Mouse (Mus musculus) embryonic facial prominence, embryonic 11.5 days (tissue): ENCODE results near the gene Krtap4-7. TPM values are rescaled to one million over a fixed set of nuclear protein-coding genes. Genes with fewer than 3 reads are reported as not detected.

Experiments used
- ATAC-seq: fragments of 200-750 bp; cut with Nextera tagmentation; replicated peaks from 2 replicates; pipeline ENCODE4 v1.8.0; 2017; ENCODE audit warnings: low read depth; ENCODE audit not compliant: insufficient number of reproducible peaks, low FRiP score, low TSS enrichment
- DNase-seq: peaks from one replicate; pipeline ENCODE4 v3.0.0-alpha.2; 2015; ENCODE audit warnings: low spot score
- H3K27ac ChIP-seq: fragments of 300-500 bp; sonication (generic); replicated peaks from 2 replicates; pipeline ENCODE4 v1.5.1; 2014; ENCODE audit warnings: mild to moderate bottlenecking, low read depth, low read length, control low read depth
- H3K27me3 ChIP-seq: fragments of 300-500 bp; sonication (generic); 2 replicates; pipeline ENCODE4 v1.6.1; 2014; ENCODE audit warnings: mild to moderate bottlenecking, low read length, moderate library complexity, mixed read lengths; ENCODE audit not compliant: control insufficient read depth, insufficient read depth
- H3K36me3 ChIP-seq: fragments of 300-500 bp; sonication (generic); replicated peaks from 2 replicates; pipeline ENCODE4 v1.6.1; 2014; ENCODE audit warnings: low read depth, mild to moderate bottlenecking, low read length, moderate library complexity, mixed read lengths; ENCODE audit not compliant: control insufficient read depth, insufficient read depth
- H3K4me1 ChIP-seq: fragments of 300-500 bp; sonication (generic); 2 replicates; pipeline ENCODE4 v1.6.1; 2014; ENCODE audit warnings: low read length, mixed read lengths; ENCODE audit not compliant: control insufficient read depth, insufficient read depth
- H3K4me2 ChIP-seq: fragments of 300-500 bp; sonication (generic); 2 replicates; pipeline ENCODE4 v1.6.1; 2014; ENCODE audit warnings: low read depth, mild to moderate bottlenecking, control low read depth, low read length, moderate library complexity
- H3K4me3 ChIP-seq: fragments of 300-500 bp; sonication (generic); 2 replicates; pipeline ENCODE4 v1.5.1; 2014; ENCODE audit warnings: low read depth, low read length, control low read depth
- H3K9ac ChIP-seq: fragments of 300-500 bp; sonication (generic); replicated peaks from 2 replicates; pipeline ENCODE4 v1.6.1; 2014; ENCODE audit warnings: mild to moderate bottlenecking, control low read depth, low read length
- H3K9me3 ChIP-seq: fragments of 300-500 bp; sonication (generic); replicated peaks from 2 replicates; pipeline ENCODE4 v1.6.1; 2016; ENCODE audit warnings: mild to moderate bottlenecking, low read length, inconsistent platforms, mixed read lengths; ENCODE audit not compliant: control insufficient read depth
- WGBS: fragments of 180-500 bp; shearing (Covaris S2); extraction: QIAGEN DNeasy Blood & Tissue Kit; methylation state at CpG from one replicate; pipeline ENCODE4 v1.1.7; 2014; 5-methylcytosine and 5-hydroxymethylcytosine counted together
- polyA plus RNA-seq: library from polyadenylated mRNA; unstranded; fragments of >200 nt; fragmentation: Nextera tagmentation; extraction: Ambion mirVana; gene quantifications from 2 replicates; pipeline ENCODE4 v1.2.1, GENCODE M21; 2014

Gene Krtap4-7
- polyA plus RNA-seq, 1 experiment from 2014 or later, result not detected

DNA sequence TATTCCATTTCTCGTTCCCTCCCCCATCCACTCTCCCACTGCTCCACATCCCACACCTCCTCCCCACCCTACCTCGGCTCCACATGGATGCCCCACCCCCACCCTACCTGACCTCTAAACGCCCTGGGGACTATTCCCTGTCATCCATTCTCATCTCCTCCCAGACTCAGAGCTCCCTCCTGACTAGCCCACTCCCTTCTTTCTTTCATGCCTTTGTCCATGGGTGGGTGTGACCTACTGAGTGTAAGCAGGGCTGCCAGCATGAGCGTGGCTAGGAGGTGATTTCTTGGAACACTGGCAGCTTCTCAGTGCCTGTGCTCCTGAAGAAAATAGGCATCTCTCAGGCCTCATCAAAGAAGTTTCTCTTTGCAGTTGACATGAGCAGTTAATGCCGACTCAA, 13.2 kb upstream of the Krtap4-7 start:
- WGBS, result 44% methylated on average over 5 of the region's 5 CpGs

DNA sequence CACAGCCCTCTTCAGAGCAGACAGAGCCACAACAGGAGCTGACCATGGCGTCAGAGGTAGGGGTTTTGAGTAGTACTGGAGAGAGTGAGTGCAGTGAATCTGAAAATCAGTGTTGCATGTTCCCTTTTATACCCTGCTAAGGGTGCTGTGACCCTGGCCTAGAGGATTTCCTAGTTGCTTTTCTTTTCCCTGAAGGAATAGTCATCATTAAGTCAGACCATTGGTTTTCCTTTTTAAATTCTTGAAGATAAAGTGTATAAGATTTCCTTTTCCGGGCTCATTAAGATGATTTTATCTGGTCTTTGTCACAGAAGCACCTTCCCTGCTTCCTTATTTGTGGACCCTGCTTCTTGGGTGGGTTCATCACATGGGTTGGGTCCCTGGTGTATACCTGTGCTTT, 6.2 kb upstream of the Krtap4-7 start, which contains the start of gene Gm11555:
Gene Gm11555 (minus strand): TSS at position 101 of the 400 bp plus-strand sequence.
- DNase-seq (no peak), ATAC-seq (no peak)
- WGBS, result 88% methylated on average over 2 of the region's 2 CpGs
- Histone ChIP-seq H3K9ac (no peak within 1 kb of the TSS), H3K4me3 (no peak within 1 kb of the TSS), H3K9me3 (no peaks in the 10 kb centered on the region), H3K36me3 (no peaks in the 10 kb centered on the region), H3K27ac (no peak within 1 kb of the TSS), H3K4me1 (no peaks in the 10 kb centered on the region), H3K27me3 (no peaks in the 10 kb centered on the region), H3K4me2 (no peak within 1 kb of the TSS)

More for the DNA sequence above, 13.2 kb upstream of the Krtap4-7 start:
- DNase-seq, result no peak
- Histone ChIP-seq H3K27me3 (no peaks in the 10 kb centered on the region), H3K27ac (no peak overlapping the region), H3K4me2 (no peak overlapping the region), H3K9me3 (no peaks in the 10 kb centered on the region), H3K36me3 (no peaks in the 10 kb centered on the region), H3K4me1 (no peaks in the 10 kb centered on the region), H3K9ac (no peak overlapping the region), H3K4me3 (no peak overlapping the region)
- no peak for ATAC-seq

DNA sequence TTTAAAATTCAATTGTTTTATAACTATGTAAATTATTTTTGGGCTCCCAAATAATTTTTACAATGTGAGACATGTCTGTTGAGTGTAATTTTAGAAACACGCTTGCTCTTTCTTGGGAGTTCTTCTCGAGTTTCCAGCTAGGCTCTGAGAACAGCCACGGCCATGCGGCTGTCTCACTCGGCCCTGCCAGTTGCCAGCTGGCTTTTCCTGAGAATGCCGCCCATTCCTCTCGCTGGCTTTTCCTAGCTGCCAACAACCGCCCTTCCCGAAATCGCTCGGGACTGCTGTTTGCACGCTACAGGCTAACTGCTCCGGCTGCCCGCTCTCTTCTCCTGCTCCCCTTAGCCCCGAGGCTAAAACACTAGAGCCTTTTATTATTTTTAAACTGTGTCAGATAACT, 2.6 kb upstream of the Krtap4-7 start:
- Histone ChIP-seq H3K36me3 (no peaks in the 10 kb centered on the region), H3K27me3 (no peaks in the 10 kb centered on the region), H3K27ac (no peak overlapping the region), H3K4me3 (no peak overlapping the region), H3K9me3 (no peaks in the 10 kb centered on the region), H3K9ac (no peak overlapping the region), H3K4me1 (no peaks in the 10 kb centered on the region), H3K4me2 (no peak overlapping the region)
- ATAC-seq, result no peak
- no peak for DNase-seq
- 82% methylated on average over 15 of the region's 15 CpGs for WGBS

DNA sequence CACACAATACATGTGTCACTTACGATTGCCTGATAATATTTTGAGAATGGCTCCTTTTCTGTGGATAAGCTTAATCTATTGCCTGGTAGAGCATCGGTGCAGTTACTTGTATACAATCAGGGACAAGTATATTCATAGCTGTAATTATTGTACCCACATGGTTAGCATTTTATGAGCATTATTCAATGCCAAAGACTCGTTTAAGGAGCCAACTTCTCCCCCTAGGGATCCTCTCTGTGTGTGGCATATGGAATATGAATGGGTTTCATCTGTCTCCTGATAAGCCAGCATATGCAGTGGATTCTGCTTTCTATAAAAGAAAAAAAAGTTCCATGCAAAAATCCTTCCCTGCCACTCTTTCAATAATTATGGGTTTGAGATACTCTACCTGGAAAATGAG, 462 bp upstream of the Krtap4-7 start:
- no peaks in the 10 kb centered on the region for H3K36me3 ChIP-seq
- H3K9me3 ChIP-seq, result no peaks in the 10 kb centered on the region
- no peak overlapping the region for H3K4me2 ChIP-seq
- no peak for ATAC-seq
- no peaks in the 10 kb centered on the region for H3K4me1 ChIP-seq
- DNase-seq, result no peak
- 78% methylated on average over 3 of the region's 3 CpGs for WGBS
- no peak overlapping the region for H3K9ac ChIP-seq
- no peak overlapping the region for H3K4me3 ChIP-seq
- no peak overlapping the region for H3K27ac ChIP-seq
- no peaks in the 10 kb centered on the region for H3K27me3 ChIP-seq

DNA sequence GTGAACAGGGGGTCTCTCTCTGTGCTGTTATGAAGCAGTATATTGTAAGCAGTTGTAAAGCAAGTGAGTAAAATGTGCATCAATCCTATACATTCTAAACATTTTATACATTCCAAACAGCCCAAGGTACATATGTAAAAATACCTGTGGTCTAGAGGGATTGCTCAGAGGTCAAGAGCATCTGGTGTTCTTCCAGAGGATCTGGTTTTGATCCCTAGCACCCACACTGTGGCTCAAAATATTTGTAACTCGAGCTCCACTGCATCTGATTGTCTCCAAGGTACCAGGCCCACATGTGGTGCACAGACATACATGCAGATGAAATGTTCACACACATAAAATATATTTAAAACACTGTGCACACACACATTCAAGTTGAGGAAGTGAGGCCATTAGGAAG, 3.0 kb downstream of the Krtap4-7 start:
- Histone ChIP-seq H3K9ac (no peak overlapping the region), H3K4me3 (no peak overlapping the region), H3K4me2 (no peak overlapping the region), H3K27ac (no peak overlapping the region), H3K27me3 (no peaks in the 10 kb centered on the region), H3K4me1 (no peaks in the 10 kb centered on the region), H3K9me3 (no peaks in the 10 kb centered on the region), H3K36me3 (no peaks in the 10 kb centered on the region)
- WGBS, result 20% methylated on average over 1 of the region's 1 CpGs
- ATAC-seq (no peak), DNase-seq (peak; percentile 32)

DNA sequence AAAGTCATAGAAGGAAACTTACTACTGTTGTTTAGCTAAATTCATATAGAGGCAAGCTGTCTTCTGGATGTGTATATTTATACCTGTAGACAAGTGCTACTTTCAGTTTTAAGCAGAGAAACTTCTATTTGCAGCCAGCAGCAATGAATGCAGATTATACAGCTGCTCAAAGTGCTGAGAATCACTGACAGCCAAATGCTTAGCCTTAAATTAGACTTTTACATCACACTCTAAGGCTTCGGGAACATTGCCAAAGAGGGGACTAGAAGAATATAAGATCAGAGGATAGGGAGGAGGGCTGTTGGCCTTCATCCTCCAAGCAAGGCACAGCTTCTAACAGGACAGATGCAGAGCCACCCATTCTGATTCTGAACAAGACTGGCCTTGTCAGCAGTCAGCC, 6.8 kb downstream of the Krtap4-7 start:
- Histone ChIP-seq H3K27me3 (no peaks in the 10 kb centered on the region), H3K4me3 (no peak overlapping the region), H3K9ac (no peak overlapping the region), H3K27ac (no peak overlapping the region), H3K36me3 (no peaks in the 10 kb centered on the region), H3K4me1 (no peaks in the 10 kb centered on the region), H3K9me3 (no peaks in the 10 kb centered on the region), H3K4me2 (no peak overlapping the region)
- no peak for DNase-seq
- ATAC-seq, result no peak
- WGBS, result 80% methylated on average over 1 of the region's 1 CpGs

DNA sequence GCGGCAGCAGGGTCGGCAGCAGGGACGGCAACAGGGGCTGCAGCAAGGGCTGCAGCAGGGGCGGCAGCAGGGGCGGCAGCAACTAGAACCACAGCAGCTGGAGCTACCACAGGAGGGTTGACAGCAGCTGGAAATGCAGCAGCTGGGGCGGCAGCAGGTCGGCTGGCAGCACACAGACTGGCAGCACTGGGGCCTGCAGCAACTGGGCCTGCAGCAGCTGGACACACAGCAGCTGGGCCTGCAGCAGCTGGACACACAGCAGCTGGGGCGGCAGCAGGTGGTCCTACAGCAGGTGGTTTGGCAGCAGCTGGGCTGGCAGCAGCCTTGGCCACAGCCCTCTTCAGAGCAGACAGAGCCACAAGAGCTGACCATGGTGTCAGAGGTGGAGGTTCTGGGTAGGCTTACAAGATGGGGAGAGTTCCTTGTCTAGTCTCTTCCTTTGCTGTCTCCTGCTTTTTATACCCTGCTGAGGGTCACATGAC, 9.2 kb downstream of the Krtap4-7 start, which contains the start of gene Krtap4-2:
Gene Krtap4-2 (minus strand): TSS at position 432 of the 482 bp plus-strand sequence.
- no peaks in the 10 kb centered on the region for H3K9me3 ChIP-seq
- no peak within 1 kb of the TSS for H3K4me2 ChIP-seq
- H3K9ac ChIP-seq, result no peak within 1 kb of the TSS
- no peak within 1 kb of the TSS for H3K27ac ChIP-seq
- DNase-seq, result no peak
- no peaks in the 10 kb centered on the region for H3K36me3 ChIP-seq
- no peak for ATAC-seq
- 38% methylated on average over 8 of the region's 8 CpGs for WGBS
- H3K27me3 ChIP-seq, result no peaks in the 10 kb centered on the region
- H3K4me3 ChIP-seq, result no peak within 1 kb of the TSS
- H3K4me1 ChIP-seq, result no peaks in the 10 kb centered on the region

DNA sequence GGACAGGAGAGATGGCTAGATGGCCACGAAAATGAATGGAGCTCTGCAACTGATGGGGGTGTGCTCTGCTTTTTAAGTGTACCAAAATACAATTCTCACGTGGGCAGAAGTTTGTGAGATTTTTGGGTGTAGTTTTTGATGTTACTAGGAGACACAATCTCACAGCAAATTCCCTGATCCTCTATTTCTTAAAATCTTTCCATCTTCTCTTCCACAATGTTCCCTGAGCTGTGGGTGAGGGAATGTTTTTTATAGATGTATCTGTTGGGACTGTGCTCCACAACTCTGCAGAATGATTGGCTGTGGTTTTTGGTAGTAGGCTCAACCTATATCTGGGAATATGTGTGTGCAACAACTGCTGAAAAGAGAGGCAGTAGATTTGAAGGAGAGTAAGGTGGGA, 10.6 kb downstream of the Krtap4-7 start:
- DNase-seq (no peak), ATAC-seq (no peak)
- Histone ChIP-seq H3K4me2 (no peak overlapping the region), H3K4me1 (no peaks in the 10 kb centered on the region), H3K9me3 (no peaks in the 10 kb centered on the region), H3K27ac (no peak overlapping the region), H3K36me3 (no peaks in the 10 kb centered on the region), H3K4me3 (no peak overlapping the region), H3K27me3 (no peaks in the 10 kb centered on the region), H3K9ac (no peak overlapping the region)
- WGBS, result 60% methylated on average over 2 of the region's 2 CpGs
